Mouse (Mus musculus) olfactory bulb, adult 2 months (tissue): Measurements from ENCODE around the gene Snai3.

Experiments
- CTCF ChIP-seq: fragments of 200-500 bp; IDR thresholded peaks from 2 replicates; pipeline ENCODE4 v1.5.1; 2012; ENCODE audit warnings: low read depth, mild to moderate bottlenecking, low read length, moderate library complexity; ENCODE audit not compliant: insufficient read depth
- POLR2A ChIP-seq: fragments of 200-500 bp; IDR thresholded peaks from 2 replicates; pipeline ENCODE4 v1.6.1; 2012; ENCODE audit warnings: mild to moderate bottlenecking, low read depth, low read length, moderate library complexity; ENCODE audit not compliant: insufficient read depth

DNA sequence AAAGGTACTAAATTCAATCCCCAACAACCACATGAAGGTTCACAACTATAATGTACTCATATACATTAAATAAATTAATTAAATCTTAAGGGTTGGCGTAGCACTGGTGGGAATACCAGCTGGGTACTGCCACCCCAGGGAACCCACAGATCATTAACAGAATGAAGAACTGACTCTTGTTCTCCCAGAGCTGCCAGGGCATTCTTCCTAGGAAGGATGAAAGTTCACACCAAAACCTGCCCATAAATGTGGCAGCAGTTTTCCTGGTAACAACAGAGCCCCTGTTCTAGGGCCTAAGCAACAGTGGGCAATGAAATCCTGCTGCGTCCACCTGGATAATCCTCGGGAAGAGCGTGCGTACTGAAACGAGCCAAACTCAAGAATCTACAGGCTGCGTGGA is 18.2 kb downstream of the Snai3 start:
- no peak for TF ChIP-seq POLR2A
- TF ChIP-seq CTCF, result no peak
